ENCODE assay signal across 9 mouse cellular contexts in genomic region chr7:13022773-13023535, GRCm38 (mm10). TPM values are rescaled to one million over a fixed set of nuclear protein-coding genes. Genes with fewer than 3 reads are reported as not detected.
DNase-seq lines count a peak whose midpoint lies in the region; ATAC-seq and TF ChIP-seq lines count a peak whose summit lies in the region.
"Had no signal": no experiment of that assay in that cellular context is flagged by ENCODE, and none has a peak within 500 bp of the region (broad histone marks: within the 10 kb centered on the region; RNA-seq: fewer than 3 reads in every experiment).

No protein-coding gene starts in this region.

- no peak for TF ChIP-seq POLR2A in liver, adult 2 months (IDR thresholded peaks at IDR 0.05; ENCODE audit: extremely low read depth, insufficient read depth, low read length)

- H3K79me2 ChIP-seq in liver, adult 2 months (ENCODE audit: control insufficient read depth, insufficient read depth, low read length): peaks cover 13% of the 10 kb centered on the region

- DNase-seq in Patski (ENCODE audit: low read depth, low spot score): no peak
- DNase-seq in cerebellum, adult 18-20 months: peak; percentile 53 to 59
- DNase-seq in forebrain, postnatal 0 days: peak; percentile 69
- DNase-seq in hindbrain, embryonic 14.5 days (ENCODE audit: low spot score): peak; percentile 57
- peak; percentile 40 for DNase-seq in liver, adult 2 months (ENCODE audit: extremely low read depth, low read depth, low spot score)
- peak; percentile 84 for DNase-seq in stomach, postnatal 0 days (ENCODE audit: low spot score)
- no peak for DNase-seq in left cerebral cortex, postnatal 36 days (ENCODE audit: low spot score in 2 of 2)

- TF ChIP-seq EP300 in stomach, postnatal 0 days (optimal IDR thresholded peaks at IDR 0.05): no peak

- 3% methylated on average over 31 of the region's 31 CpGs for WGBS in forebrain, postnatal 0 days
- 4% methylated on average over 31 of the region's 31 CpGs for WGBS in hindbrain, embryonic 14.5 days
- 13% methylated on average over 31 of the region's 31 CpGs for WGBS in liver, adult 2 months
- 4% methylated on average over 31 of the region's 31 CpGs for WGBS in midbrain, embryonic 16.5 days
- WGBS in stomach, postnatal 0 days: 5% methylated on average over 31 of the region's 31 CpGs

- peak overlapping the region; percentile 89 for H3K4me3 ChIP-seq in forebrain, postnatal 0 days (ENCODE audit: low read depth, low read length)
- H3K4me3 ChIP-seq in hindbrain, embryonic 14.5 days (replicated peaks; ENCODE audit: low read length): peak overlapping the region; percentile 99
- peak overlapping the region; percentile 57 for H3K4me3 ChIP-seq in liver, adult 2 months (ENCODE audit: insufficient read depth, low read depth, low read length)
- peak overlapping the region; percentile 88 for H3K4me3 ChIP-seq in midbrain, embryonic 16.5 days (ENCODE audit: low read depth, low read length)
- peak overlapping the region; percentile 92 for H3K4me3 ChIP-seq in stomach, postnatal 0 days (ENCODE audit: low read depth, low read length)

- H3K4me1 ChIP-seq in forebrain, postnatal 0 days (ENCODE audit: insufficient read depth): peaks cover 11% of the 10 kb centered on the region
- H3K4me1 ChIP-seq in hindbrain, embryonic 14.5 days (replicated peaks; ENCODE audit: control insufficient read depth, insufficient read depth, low read length): peaks cover 27% of the 10 kb centered on the region
- peaks cover 10% of the 10 kb centered on the region for H3K4me1 ChIP-seq in liver, adult 2 months (ENCODE audit: control insufficient read depth, insufficient read depth, low read length)
- peaks cover 29% of the 10 kb centered on the region for H3K4me1 ChIP-seq in midbrain, embryonic 16.5 days (ENCODE audit: control insufficient read depth, insufficient read depth, low read length)
- H3K4me1 ChIP-seq in stomach, postnatal 0 days (replicated peaks; ENCODE audit: control insufficient read depth, insufficient read depth): peaks cover 5% of the 10 kb centered on the region

- peaks cover 19% of the 10 kb centered on the region for H3K36me3 ChIP-seq in forebrain, postnatal 0 days (ENCODE audit: insufficient read depth)
- peaks cover 26% of the 10 kb centered on the region for H3K36me3 ChIP-seq in hindbrain, embryonic 14.5 days (replicated peaks; ENCODE audit: control insufficient read depth, insufficient read depth)
- peaks cover 16% of the 10 kb centered on the region for H3K36me3 ChIP-seq in liver, adult 2 months (ENCODE audit: control insufficient read depth, insufficient read depth, low read length)
- peaks cover 11% of the 10 kb centered on the region for H3K36me3 ChIP-seq in midbrain, embryonic 16.5 days (ENCODE audit: control insufficient read depth, insufficient read depth, low read length)
- H3K36me3 ChIP-seq in stomach, postnatal 0 days (ENCODE audit: control insufficient read depth, insufficient read depth, low read length): peaks cover 15% of the 10 kb centered on the region

- peak overlapping the region; percentile 99 for H3K27ac ChIP-seq in forebrain, postnatal 0 days (ENCODE audit: low read depth, low read length)
- peak overlapping the region; percentile 98 for H3K27ac ChIP-seq in hindbrain, embryonic 14.5 days
- no peak overlapping the region for H3K27ac ChIP-seq in liver, adult 2 months (replicated peaks; ENCODE audit: insufficient read depth, low read depth, low read length)
- peak overlapping the region; percentile 99 for H3K27ac ChIP-seq in midbrain, embryonic 16.5 days (ENCODE audit: low read length)
- H3K27ac ChIP-seq in stomach, postnatal 0 days (replicated peaks): peak overlapping the region; percentile 99

- POLR2A ChIA-PET in Patski (lab: Charles Lee): interaction anchor here (0.8 kb wide), 1 partner anchor 68 kb away, joined by 3 read pairs; no protein-coding TSS in a partner anchor

- intact Hi-C loops in left cerebral cortex, postnatal 36 days (cut with DNase I): no loop called here

- no peak for TF ChIP-seq CTCF in Patski (IDR thresholded peaks at IDR 0.05)
- TF ChIP-seq CTCF in forebrain, postnatal 0 days (IDR thresholded peaks at IDR 0.05; ENCODE audit: low read depth): no peak
- TF ChIP-seq CTCF in liver, adult 2 months (IDR thresholded peaks at IDR 0.05; ENCODE audit: low read depth, low read length): no peak
- no peak for TF ChIP-seq CTCF in stomach, postnatal 0 days (IDR thresholded peaks at IDR 0.05; ENCODE audit: low read depth)

- in situ Hi-C loops in Patski (cut with MboI; ENCODE audit: low pct_unique_long_range_greater_than_20kb): no loop called here

- CTCF ChIA-PET in Patski (lab: Charles Lee): no interaction called here

- H3K27me3 ChIP-seq in Patski: no peaks in the 10 kb centered on the region
- no peaks in the 10 kb centered on the region for H3K27me3 ChIP-seq in forebrain, postnatal 0 days (ENCODE audit: insufficient read depth, low read length)
- H3K27me3 ChIP-seq in hindbrain, embryonic 14.5 days (ENCODE audit: control insufficient read depth, insufficient read depth, low read length): no peaks in the 10 kb centered on the region
- H3K27me3 ChIP-seq in liver, adult 2 months (ENCODE audit: control insufficient read depth, insufficient read depth, low read length): no peaks in the 10 kb centered on the region
- no peaks in the 10 kb centered on the region for H3K27me3 ChIP-seq in midbrain, embryonic 16.5 days (ENCODE audit: control insufficient read depth, insufficient read depth, low read depth, low read length)
- no peaks in the 10 kb centered on the region for H3K27me3 ChIP-seq in stomach, postnatal 0 days (ENCODE audit: control insufficient read depth, insufficient read depth, low read length)

- H3K9me3 ChIP-seq in forebrain, postnatal 0 days (ENCODE audit: low read length): no peaks in the 10 kb centered on the region
- no peaks in the 10 kb centered on the region for H3K9me3 ChIP-seq in hindbrain, embryonic 14.5 days (ENCODE audit: control insufficient read depth, low read length)
- H3K9me3 ChIP-seq in midbrain, embryonic 16.5 days (replicated peaks; ENCODE audit: control insufficient read depth, low read length, poor library complexity, severe bottlenecking): no peaks in the 10 kb centered on the region
- H3K9me3 ChIP-seq in stomach, postnatal 0 days (ENCODE audit: control insufficient read depth, low read length): no peaks in the 10 kb centered on the region

- peak overlapping the region; percentile 95 for H3K4me2 ChIP-seq in forebrain, postnatal 0 days (ENCODE audit: low read depth)
- peak overlapping the region; percentile 99 for H3K4me2 ChIP-seq in hindbrain, embryonic 14.5 days (replicated peaks)
- peak overlapping the region; percentile 98 for H3K4me2 ChIP-seq in midbrain, embryonic 16.5 days (ENCODE audit: low read length)
- peak overlapping the region; percentile 85 for H3K4me2 ChIP-seq in stomach, postnatal 0 days (replicated peaks; ENCODE audit: low read depth)

- peak overlapping the region; percentile 82 for H3K9ac ChIP-seq in forebrain, postnatal 0 days
- H3K9ac ChIP-seq in hindbrain, embryonic 14.5 days: peak overlapping the region; percentile 94
- H3K9ac ChIP-seq in liver, adult 2 months (ENCODE audit: low read depth, low read length): peak overlapping the region; percentile 36
- H3K9ac ChIP-seq in midbrain, embryonic 16.5 days (ENCODE audit: low read depth, low read length): peak overlapping the region; percentile 86
- peak overlapping the region; percentile 92 for H3K9ac ChIP-seq in stomach, postnatal 0 days (ENCODE audit: low read length)

- peak; percentile 44 for ATAC-seq in Patski
- 0 out of 2 replicates have a peak, but pooled peaks have one; percentile 1 for ATAC-seq in forebrain, postnatal 0 days
- ATAC-seq in hindbrain, embryonic 14.5 days (ENCODE audit: low FRiP score): peak; percentile 32
- ATAC-seq in midbrain, embryonic 16.5 days: peak; percentile 14
- peak; percentile 65 for ATAC-seq in stomach, postnatal 0 days (ENCODE audit: low FRiP score, low TSS enrichment)

RNA-seq across cellular contexts. Expression of gene Chmp2a, which starts 11.7 kb away (rescaled TPM):
- polyA plus RNA-seq in Patski (2021): 215 TPM
- total RNA-seq in forebrain, postnatal 0 days (2014; rRNA removed): 131 and 160 TPM in 2 replicates
- polyA plus RNA-seq in forebrain, postnatal 0 days (2015; fragmentation: Nextera tagmentation; extraction: Ambion mirVana): 210 and 239 TPM in 2 replicates
- 173 and 184 TPM in 2 replicates for polyA plus RNA-seq in hindbrain, embryonic 14.5 days (2014; fragmentation: Nextera tagmentation; extraction: Ambion mirVana)
- total RNA-seq in liver, adult 2 months (2014; rRNA removed): 109 and 149 TPM in 2 replicates
- 62.8 and 76.5 TPM in 2 replicates for polyA plus RNA-seq in liver, adult 2 months (2012; rRNA removed)
- 179 and 188 TPM in 2 replicates for polyA plus RNA-seq in midbrain, embryonic 16.5 days (2015; fragmentation: Nextera tagmentation; extraction: Ambion mirVana)
- 271 and 287 TPM in 2 replicates for polyA plus RNA-seq in stomach, postnatal 0 days (2015; fragmentation: Nextera tagmentation; extraction: Ambion mirVana)
- total RNA-seq in left cerebral cortex, postnatal 36 days (2021): 100 to 1,000 TPM; 124 to 136 TPM

RNA-seq across cellular contexts. Expression of gene Zbtb45, which starts 13.1 kb away (rescaled TPM):
- polyA plus RNA-seq in Patski (2021): 21.8 TPM
- total RNA-seq in forebrain, postnatal 0 days (2014; rRNA removed): 32.8 and 33.3 TPM in 2 replicates
- polyA plus RNA-seq in forebrain, postnatal 0 days (2015; fragmentation: Nextera tagmentation; extraction: Ambion mirVana): 25.0 and 29.3 TPM in 2 replicates
- polyA plus RNA-seq in hindbrain, embryonic 14.5 days (2014; fragmentation: Nextera tagmentation; extraction: Ambion mirVana): 37.9 and 40.8 TPM in 2 replicates
- total RNA-seq in liver, adult 2 months (2014; rRNA removed): 0.28 and 1.2 TPM in 2 replicates
- 4.5 TPM in 2 replicates for polyA plus RNA-seq in liver, adult 2 months (2012; rRNA removed)
- 44.0 and 44.8 TPM in 2 replicates for polyA plus RNA-seq in midbrain, embryonic 16.5 days (2015; fragmentation: Nextera tagmentation; extraction: Ambion mirVana)
- polyA plus RNA-seq in stomach, postnatal 0 days (2015; fragmentation: Nextera tagmentation; extraction: Ambion mirVana): 8.5 and 9.5 TPM in 2 replicates
- 10 to 100 TPM; 35.8 to 36.5 TPM for total RNA-seq in left cerebral cortex, postnatal 36 days (2021)

RNA-seq across cellular contexts. Expression of gene Ube2m, which starts 15.1 kb away (rescaled TPM):
- polyA plus RNA-seq in Patski (2021): 222 TPM
- total RNA-seq in forebrain, postnatal 0 days (2014; rRNA removed): 336 and 344 TPM in 2 replicates
- 130 and 132 TPM in 2 replicates for polyA plus RNA-seq in forebrain, postnatal 0 days (2015; fragmentation: Nextera tagmentation; extraction: Ambion mirVana)
- 178 and 179 TPM in 2 replicates for polyA plus RNA-seq in hindbrain, embryonic 14.5 days (2014; fragmentation: Nextera tagmentation; extraction: Ambion mirVana)
- 41.2 and 59.5 TPM in 2 replicates for total RNA-seq in liver, adult 2 months (2014; rRNA removed)
- polyA plus RNA-seq in liver, adult 2 months (2012; rRNA removed): 71.5 and 82.7 TPM in 2 replicates
- polyA plus RNA-seq in midbrain, embryonic 16.5 days (2015; fragmentation: Nextera tagmentation; extraction: Ambion mirVana): 74.0 and 83.9 TPM in 2 replicates
- 90.9 and 93.4 TPM in 2 replicates for polyA plus RNA-seq in stomach, postnatal 0 days (2015; fragmentation: Nextera tagmentation; extraction: Ambion mirVana)
- total RNA-seq in left cerebral cortex, postnatal 36 days (2021): 100 to 1,000 TPM; 210 to 252 TPM

RNA-seq across cellular contexts. Expression of gene Trim28, which starts 24.0 kb away (rescaled TPM):
- 447 TPM for polyA plus RNA-seq in Patski (2021)
- 430 and 485 TPM in 2 replicates for total RNA-seq in forebrain, postnatal 0 days (2014; rRNA removed)
- 209 and 211 TPM in 2 replicates for polyA plus RNA-seq in forebrain, postnatal 0 days (2015; fragmentation: Nextera tagmentation; extraction: Ambion mirVana)
- polyA plus RNA-seq in hindbrain, embryonic 14.5 days (2014; fragmentation: Nextera tagmentation; extraction: Ambion mirVana): 268 and 271 TPM in 2 replicates
- 67.7 and 69.4 TPM in 2 replicates for total RNA-seq in liver, adult 2 months (2014; rRNA removed)
- polyA plus RNA-seq in liver, adult 2 months (2012; rRNA removed): 98.0 and 114 TPM in 2 replicates
- polyA plus RNA-seq in midbrain, embryonic 16.5 days (2015; fragmentation: Nextera tagmentation; extraction: Ambion mirVana): 184 and 195 TPM in 2 replicates
- polyA plus RNA-seq in stomach, postnatal 0 days (2015; fragmentation: Nextera tagmentation; extraction: Ambion mirVana): 93.7 and 105 TPM in 2 replicates
- total RNA-seq in left cerebral cortex, postnatal 36 days (2021): 100 to 1,000 TPM; 199 to 217 TPM

RNA-seq across cellular contexts. Expression of gene Slc27a5, which starts 25.0 kb away (rescaled TPM):
- polyA plus RNA-seq in Patski (2021): 0.26 TPM
- total RNA-seq in forebrain, postnatal 0 days (2014; rRNA removed): 0.23 and 0.43 TPM in 2 replicates
- polyA plus RNA-seq in forebrain, postnatal 0 days (2015; fragmentation: Nextera tagmentation; extraction: Ambion mirVana): 0.08 and 0.18 TPM in 2 replicates
- polyA plus RNA-seq in hindbrain, embryonic 14.5 days (2014; fragmentation: Nextera tagmentation; extraction: Ambion mirVana): 0.14 and 0.29 TPM in 2 replicates
- 1,289 and 1,401 TPM in 2 replicates for total RNA-seq in liver, adult 2 months (2014; rRNA removed)
- polyA plus RNA-seq in liver, adult 2 months (2012; rRNA removed): 1,497 and 1,713 TPM in 2 replicates
- polyA plus RNA-seq in midbrain, embryonic 16.5 days (2015; fragmentation: Nextera tagmentation; extraction: Ambion mirVana): 0.24 and 0.43 TPM in 2 replicates
- 0.13 and 0.25 TPM in 2 replicates for polyA plus RNA-seq in stomach, postnatal 0 days (2015; fragmentation: Nextera tagmentation; extraction: Ambion mirVana)
- total RNA-seq in left cerebral cortex, postnatal 36 days (2021): under 1 TPM in 1 of 2 experiments, not detected in 1; 0.34 TPM
- total RNA-seq: left cerebral cortex, postnatal 25 days had no signal

Comparison
In these comparisons a context has a peak if more than half of its experiments do, and no peak if none do; other contexts are left out.
1. ATAC-seq: peak in every context shown above with its lines; median percentile 65 in stomach, postnatal 0 days; 44 in Patski; 32 in hindbrain, embryonic 14.5 days; 14 in midbrain, embryonic 16.5 days; 1 in forebrain, postnatal 0 days.
2. DNase-seq: peak in cerebellum, adult 18-20 months (2 of 2), forebrain, postnatal 0 days (single experiment), hindbrain, embryonic 14.5 days (single experiment), liver, adult 2 months (single experiment) and stomach, postnatal 0 days (single experiment); none in Patski (single experiment) and left cerebral cortex, postnatal 36 days (0 of 2).
3. H3K9ac ChIP-seq: peak in every context shown above with its lines; median percentile 94 in hindbrain, embryonic 14.5 days; 92 in stomach, postnatal 0 days; 86 in midbrain, embryonic 16.5 days; 82 in forebrain, postnatal 0 days; 36 in liver, adult 2 months.
4. Peak in every context shown above with its lines, with median percentiles within 50 percentile points of each other: H3K4me2 ChIP-seq and H3K4me3 ChIP-seq.